Mouse (Mus musculus) forebrain, embryonic 14.5 days (tissue): ENCODE data around the gene Mgat5. TPM values are rescaled to one million over a fixed set of nuclear protein-coding genes. Genes with fewer than 3 reads are reported as not detected.

ENCODE experiments used
- ATAC-seq: fragments of 200-750 bp; cut with Nextera tagmentation; 2 replicates; pipeline ENCODE4 v1.8.0; 2017; ENCODE audit warnings: mild to moderate bottlenecking, moderate library complexity
- DNase-seq: peaks from one replicate; pipeline ENCODE4 v3.0.0-alpha.2; 2015; ENCODE audit warnings: low spot score
- H3K27ac ChIP-seq: fragments of 300-500 bp; sonication (generic); 2 replicates; pipeline ENCODE4 v1.5.1; 2014; ENCODE audit warnings: low read depth, mild to moderate bottlenecking, control low read depth, low read length, moderate library complexity
- H3K27me3 ChIP-seq: fragments of 300-500 bp; sonication (generic); replicated peaks from 2 replicates; pipeline ENCODE4 v1.6.1; 2014; ENCODE audit warnings: low read length, control low read depth, mixed read lengths; ENCODE audit not compliant: control insufficient read depth, insufficient read depth
- H3K36me3 ChIP-seq: fragments of 300-500 bp; sonication (generic); 2 replicates; pipeline ENCODE4 v1.6.1; 2014; ENCODE audit warnings: low read length, control low read depth; ENCODE audit not compliant: control insufficient read depth, insufficient read depth
- H3K4me1 ChIP-seq: fragments of 300-500 bp; sonication (generic); 2 replicates; pipeline ENCODE4 v1.6.1; 2014; ENCODE audit warnings: antibody characterized with exemption, low read length, control low read depth; ENCODE audit not compliant: control insufficient read depth, insufficient read depth
- H3K4me2 ChIP-seq: fragments of 300-500 bp; sonication (generic); 2 replicates; pipeline ENCODE4 v1.6.1; 2014; ENCODE audit warnings: mild to moderate bottlenecking, control low read depth, low read length
- H3K4me3 ChIP-seq: fragments of 300-500 bp; sonication (generic); 2 replicates; pipeline ENCODE4 v1.5.1; 2014; ENCODE audit warnings: low read depth, low read length, control low read depth
- H3K9ac ChIP-seq: fragments of 300-500 bp; sonication (generic); 2 replicates; pipeline ENCODE4 v1.6.1; 2014; ENCODE audit warnings: mild to moderate bottlenecking, low read length, control low read depth, moderate library complexity
- H3K9me3 ChIP-seq: fragments of 300-500 bp; sonication (generic); replicated peaks from 2 replicates; pipeline ENCODE4 v1.6.1; 2016; ENCODE audit warnings: low read length, control low read depth, mixed read lengths; ENCODE audit not compliant: control insufficient read depth
- WGBS: fragments of 180-500 bp; shearing (Covaris S2); extraction: QIAGEN DNeasy Blood & Tissue Kit; methylation state at CpG from one replicate; pipeline ENCODE4 v1.1.7; 2014; 5-methylcytosine and 5-hydroxymethylcytosine counted together
- polyA plus RNA-seq: library from polyadenylated mRNA; unstranded; fragments of >200 nt; fragmentation: Nextera tagmentation; extraction: Ambion mirVana; gene quantifications from 2 replicates; pipeline ENCODE4 v1.2.1, GENCODE M21; 2014

The Mgat5 gene
- polyA plus RNA-seq, 1 experiment from 2014 or later = 11.4 TPM

GRCm38 (mm10) chr1:127398186-127398585 is 193.4 kb downstream of the Mgat5 start:
- WGBS = 93% methylated on average over 5 of the region's 5 CpGs
- ATAC-seq = no peak
- no peak overlapping the region for H3K4me2 ChIP-seq

DNA sequence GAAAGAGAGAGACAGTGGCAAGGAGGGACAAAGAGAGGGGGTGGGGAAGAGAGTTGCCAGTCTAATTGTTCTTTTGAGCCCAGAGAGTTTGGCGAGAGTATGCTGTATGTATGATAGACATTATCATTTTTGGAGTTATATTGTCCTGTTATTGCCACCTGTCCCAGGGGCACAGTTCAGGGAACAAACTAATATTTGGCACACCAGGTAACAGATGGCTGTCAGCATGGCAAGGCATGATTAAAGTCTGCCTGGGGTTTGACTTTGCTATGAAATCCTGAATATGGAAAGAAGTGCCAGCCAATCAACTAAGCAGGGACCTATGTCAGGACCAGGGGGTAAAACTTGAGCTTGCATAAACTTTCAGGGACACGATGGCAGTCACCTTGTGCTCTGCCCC is 195.4 kb downstream of the Mgat5 start:
- ATAC-seq = no peak
- no peak for DNase-seq
- Histone ChIP-seq H3K4me1 (no peaks in the 10 kb centered on the region), H3K9me3 (no peaks in the 10 kb centered on the region), H3K4me3 (no peak overlapping the region), H3K27me3 (no peaks in the 10 kb centered on the region), H3K36me3 (peaks cover 6% of the 10 kb centered on the region; the same call in 1 of the 2 replicates), H3K27ac (no peak overlapping the region), H3K9ac (no peak overlapping the region), H3K4me2 (no peak overlapping the region)
- 61% methylated on average over 2 of the region's 2 CpGs for WGBS

More at GRCm38 (mm10) chr1:127398186-127398585, 193.4 kb downstream of the Mgat5 start:
- no peaks in the 10 kb centered on the region for H3K9me3 ChIP-seq
- H3K36me3 ChIP-seq = peaks cover 6% of the 10 kb centered on the region; the same call in 1 of the 2 replicates
- no peak overlapping the region for H3K4me3 ChIP-seq
- no peak overlapping the region for H3K27ac ChIP-seq
- H3K9ac ChIP-seq = no peak overlapping the region
- no peaks in the 10 kb centered on the region for H3K27me3 ChIP-seq
- H3K4me1 ChIP-seq = no peaks in the 10 kb centered on the region
- no peak for DNase-seq

- H3K27ac ChIP-seq = no peak overlapping the region
- H3K9me3 ChIP-seq = no peaks in the 10 kb centered on the region
- DNase-seq (no peak), ATAC-seq (no peak)
- H3K9ac ChIP-seq = no peak overlapping the region
- H3K27me3 ChIP-seq = no peaks in the 10 kb centered on the region
- peaks cover 6% of the 10 kb centered on the region; the same call in 1 of the 2 replicates for H3K36me3 ChIP-seq
- no peak overlapping the region for H3K4me2 ChIP-seq
- WGBS = 37% methylated on average over 6 of the region's 6 CpGs
- no peak overlapping the region for H3K4me3 ChIP-seq
- no peaks in the 10 kb centered on the region for H3K4me1 ChIP-seq
Measured at GRCm38 (mm10) chr1:127400666-127401065, 195.9 kb downstream of the Mgat5 start.

GRCm38 (mm10) chr1:127404655-127405054 is 199.8 kb downstream of the Mgat5 start:
- no peaks in the 10 kb centered on the region for H3K36me3 ChIP-seq
- 33% methylated on average over 3 of the region's 3 CpGs for WGBS
- no peaks in the 10 kb centered on the region for H3K27me3 ChIP-seq
- H3K9ac ChIP-seq = no peak overlapping the region
- no peak overlapping the region for H3K4me2 ChIP-seq
- DNase-seq = no peak
- no peak overlapping the region for H3K27ac ChIP-seq
- peaks cover 5% of the 10 kb centered on the region; the same call in 1 of the 2 replicates for H3K4me1 ChIP-seq
- ATAC-seq = no peak
- H3K9me3 ChIP-seq = no peaks in the 10 kb centered on the region
- no peak overlapping the region for H3K4me3 ChIP-seq

GRCm38 (mm10) chr1:127408957-127409423 is 204.2 kb downstream of the Mgat5 start:
- H3K4me2 ChIP-seq = no peak overlapping the region
- WGBS = 18% methylated on average over 2 of the region's 2 CpGs
- H3K4me1 ChIP-seq = peaks cover 7% of the 10 kb centered on the region; the same call in 1 of the 2 replicates
- H3K27me3 ChIP-seq = no peaks in the 10 kb centered on the region
- no peak overlapping the region for H3K4me3 ChIP-seq
- ATAC-seq = peak; percentile 85
- DNase-seq = peak; percentile 87
- peak overlapping the region; percentile 22; the same call in 1 of the 2 replicates for H3K27ac ChIP-seq
- H3K9ac ChIP-seq = no peak overlapping the region
- no peaks in the 10 kb centered on the region for H3K9me3 ChIP-seq
- H3K36me3 ChIP-seq = peaks cover 17% of the 10 kb centered on the region

- Histone ChIP-seq H3K4me2 (no peak overlapping the region), H3K27ac (no peak overlapping the region), H3K4me1 (peaks cover 12% of the 10 kb centered on the region; the same call in 1 of the 2 replicates), H3K9me3 (no peaks in the 10 kb centered on the region), H3K27me3 (no peaks in the 10 kb centered on the region), H3K9ac (no peak overlapping the region), H3K36me3 (peaks cover 17% of the 10 kb centered on the region), H3K4me3 (no peak overlapping the region)
- 24% methylated on average over 5 of the region's 5 CpGs for WGBS
- ATAC-seq (peak; percentile 47), DNase-seq (peak; percentile 41)
Measured at GRCm38 (mm10) chr1:127409512-127409911, 204.7 kb downstream of the Mgat5 start.

DNA sequence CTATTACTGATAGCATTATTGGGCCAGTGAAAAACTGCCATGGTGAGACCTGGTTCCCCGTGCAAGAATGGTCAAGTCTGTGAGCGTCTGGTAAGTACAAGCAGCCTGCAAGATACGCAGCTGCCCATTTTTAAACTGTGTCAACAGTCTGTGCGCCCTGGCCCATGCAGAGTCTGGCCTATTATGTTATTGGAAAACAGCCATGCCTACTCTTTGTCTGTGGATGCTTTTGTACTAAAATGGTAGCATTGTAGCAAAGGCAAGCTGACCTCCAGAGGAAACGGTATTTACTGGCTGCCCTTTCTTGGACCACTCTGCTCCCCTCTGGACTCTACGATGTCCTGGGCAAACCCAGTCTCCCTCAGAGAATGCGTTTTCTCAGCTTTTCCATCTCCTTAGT is 209.7 kb downstream of the Mgat5 start:
- Histone ChIP-seq H3K9ac (no peak overlapping the region), H3K27ac (peak overlapping the region; percentile 35; the same call in 1 of the 2 replicates), H3K4me3 (no peak overlapping the region), H3K36me3 (peaks cover 17% of the 10 kb centered on the region), H3K27me3 (no peaks in the 10 kb centered on the region), H3K4me1 (peaks cover 8% of the 10 kb centered on the region; the same call in 1 of the 2 replicates), H3K9me3 (no peaks in the 10 kb centered on the region), H3K4me2 (no peak overlapping the region)
- DNase-seq (peak; percentile 69), ATAC-seq (peak; percentile 54)
- 30% methylated on average over 7 of the region's 7 CpGs for WGBS

GRCm38 (mm10) chr1:127415896-127416295 is 211.1 kb downstream of the Mgat5 start:
- 85% methylated on average over 1 of the region's 1 CpGs for WGBS
- no peak overlapping the region for H3K4me3 ChIP-seq
- no peak overlapping the region for H3K4me2 ChIP-seq
- DNase-seq = no peak
- ATAC-seq = no peak
- peaks cover 17% of the 10 kb centered on the region for H3K4me1 ChIP-seq
- no peaks in the 10 kb centered on the region for H3K27me3 ChIP-seq
- peaks cover 17% of the 10 kb centered on the region for H3K36me3 ChIP-seq
- no peak overlapping the region for H3K27ac ChIP-seq
- no peaks in the 10 kb centered on the region for H3K9me3 ChIP-seq
- H3K9ac ChIP-seq = no peak overlapping the region

GRCm38 (mm10) chr1:127416971-127417370 is 212.2 kb downstream of the Mgat5 start:
- peaks cover 20% of the 10 kb centered on the region for H3K4me1 ChIP-seq
- no peak overlapping the region for H3K27ac ChIP-seq
- H3K4me3 ChIP-seq = no peak overlapping the region
- H3K36me3 ChIP-seq = peaks cover 20% of the 10 kb centered on the region
- H3K27me3 ChIP-seq = no peaks in the 10 kb centered on the region
- H3K9me3 ChIP-seq = no peaks in the 10 kb centered on the region
- no peak overlapping the region for H3K4me2 ChIP-seq
- ATAC-seq (no peak), DNase-seq (peak; percentile 59)
- WGBS = 16% methylated on average over 1 of the region's 1 CpGs
- H3K9ac ChIP-seq = no peak overlapping the region
